Mouse (Mus musculus) MEL (cell line): ENCODE data around the gene Focad. TPM values are rescaled to one million over a fixed set of nuclear protein-coding genes. Genes with fewer than 3 reads are reported as not detected.

Experiments used
- DNase-seq: peaks from one replicate; pipeline ENCODE4 v3.0.0; 2011; ENCODE audit warnings: low read depth, low spot score
- H3K27ac ChIP-seq: 2 replicates; pipeline ENCODE4 v1.5.1; 2012; ENCODE audit warnings: low read depth, mild to moderate bottlenecking, control low read depth, low read length, moderate library complexity; ENCODE audit not compliant: control insufficient read depth
- H3K27me3 ChIP-seq, 2 experiments: fragments of 150-350 bp in 1 of 2; sonication (generic) in 1 of 2; 2 replicates each; pipeline ENCODE4 v1.6.1; 2012; ENCODE audit warnings: low read length in 2 of 2, mild to moderate bottlenecking in 2 of 2, improper control_type of control experiment in 1 of 2, moderate library complexity in 1 of 2; ENCODE audit not compliant: insufficient read depth in 2 of 2, control insufficient read depth in 1 of 2
- H3K36me3 ChIP-seq, 2 experiments: 2 replicates each; pipeline ENCODE4 v1.6.1; 2012 to 2014; ENCODE audit warnings: low read length in 2 of 2, improper control_type of control experiment in 1 of 2, inconsistent platforms in 1 of 2, mild to moderate bottlenecking in 1 of 2; ENCODE audit not compliant: insufficient read depth in 2 of 2, control insufficient read depth in 1 of 2
- H3K4me1 ChIP-seq, 2 experiments: fragments of 150-350 bp in 1 of 2; sonication (generic) in 1 of 2; 2 replicates each; pipeline ENCODE4 v1.6.1; 2012; ENCODE audit warnings: low read length in 2 of 2, improper control_type of control experiment in 1 of 2, mild to moderate bottlenecking in 1 of 2; ENCODE audit not compliant: insufficient read depth in 2 of 2, control insufficient read depth in 1 of 2
- H3K4me3 ChIP-seq, 2 experiments: fragments of 150-350 bp in 1 of 2; sonication (generic) in 1 of 2; 2 replicates each; pipeline ENCODE4 v1.5.1; 2012; ENCODE audit warnings: low read depth in 2 of 2, low read length in 2 of 2, mild to moderate bottlenecking in 2 of 2, moderate library complexity in 2 of 2, control low read depth in 1 of 2, improper control_type of control experiment in 1 of 2; ENCODE audit not compliant: control insufficient read depth in 1 of 2, insufficient read depth in 1 of 2
- H3K79me2 ChIP-seq: 2 replicates; pipeline ENCODE4 v1.6.1; 2012; ENCODE audit warnings: mild to moderate bottlenecking, low read length, moderate library complexity; ENCODE audit not compliant: control insufficient read depth, poor library complexity, insufficient read depth
- H3K9ac ChIP-seq: 2 replicates; pipeline ENCODE4 v1.6.1; 2012; ENCODE audit warnings: low read depth, mild to moderate bottlenecking, control low read depth, low read length, moderate library complexity; ENCODE audit not compliant: control insufficient read depth, poor library complexity, severe bottlenecking
- H3K9me3 ChIP-seq: fragments of 150-350 bp; sonication (generic); replicated peaks from 2 replicates; pipeline ENCODE4 v1.6.1; 2012; ENCODE audit warnings: mild to moderate bottlenecking, low read length, improper control_type of control experiment, moderate library complexity; ENCODE audit not compliant: insufficient read depth
- BHLHE40 ChIP-seq: IDR thresholded peaks from 2 replicates; pipeline ENCODE4 v1.6.1; 2012; ENCODE audit warnings: low read depth, mild to moderate bottlenecking, inconsistent platforms, low read length, improper control_type of control experiment, borderline replicate concordance
- CHD1 ChIP-seq: IDR thresholded peaks from 2 replicates; pipeline ENCODE4 v1.6.1; 2012; ENCODE audit warnings: low read depth, mild to moderate bottlenecking, inconsistent platforms, low read length, improper control_type of control experiment
- E2F4 ChIP-seq: IDR thresholded peaks from 2 replicates; pipeline ENCODE4 v1.6.1; 2011; ENCODE audit warnings: low read depth, low read length, improper control_type of control experiment, borderline replicate concordance
- ELF1 ChIP-seq: IDR thresholded peaks from 2 replicates; pipeline ENCODE4 v1.6.1; 2014; ENCODE audit warnings: low read depth, mild to moderate bottlenecking, inconsistent platforms, low read length, improper control_type of control experiment, moderate library complexity
- EP300 ChIP-seq, 2 experiments: IDR thresholded peaks; 2 replicates each; pipeline ENCODE4 v1.6.1; 2011; ENCODE audit warnings: improper control_type of control experiment in 2 of 2, low read length in 2 of 2, low read depth in 1 of 2, mild to moderate bottlenecking in 1 of 2
- GABPA ChIP-seq: IDR thresholded peaks from 2 replicates; pipeline ENCODE4 v1.6.1; 2012; ENCODE audit warnings: low read depth, mild to moderate bottlenecking, inconsistent platforms, low read length, improper control_type of control experiment, moderate library complexity
- JUND ChIP-seq: IDR thresholded peaks from 2 replicates; pipeline ENCODE4 v1.6.1; 2011; ENCODE audit warnings: low read depth, mild to moderate bottlenecking, improper control_type of control experiment, low read length
- MAFK ChIP-seq: IDR thresholded peaks from 2 replicates; pipeline ENCODE4 v1.6.1; 2011; ENCODE audit warnings: low read depth, mild to moderate bottlenecking, low read length, improper control_type of control experiment, borderline replicate concordance
- MAX ChIP-seq: IDR thresholded peaks from 2 replicates; pipeline ENCODE4 v1.6.1; 2011; ENCODE audit warnings: low read length, improper control_type of control experiment
- MAZ ChIP-seq: IDR thresholded peaks from 2 replicates; pipeline ENCODE4 v1.6.1; 2012; ENCODE audit warnings: low read depth, mild to moderate bottlenecking, inconsistent platforms, low read length, improper control_type of control experiment
- MEF2A ChIP-seq: IDR thresholded peaks from 2 replicates; pipeline ENCODE4 v1.6.1; 2014; ENCODE audit warnings: low read depth, mild to moderate bottlenecking, inconsistent platforms, low read length, improper control_type of control experiment; ENCODE audit not compliant: poor library complexity, insufficient replicate concordance, severe bottlenecking; ENCODE audit errors: extremely low read depth
- MXI1 ChIP-seq: IDR thresholded peaks from 2 replicates; pipeline ENCODE4 v1.6.1; 2011; ENCODE audit warnings: mild to moderate bottlenecking, low read depth, low read length, improper control_type of control experiment
- MYC ChIP-seq: IDR thresholded peaks from 2 replicates; pipeline ENCODE4 v1.6.1; 2011; ENCODE audit warnings: low read depth, mild to moderate bottlenecking, low read length, improper control_type of control experiment, moderate library complexity
- NRF1 ChIP-seq: IDR thresholded peaks from 2 replicates; pipeline ENCODE4 v1.6.1; 2014; ENCODE audit warnings: low read depth, mild to moderate bottlenecking, inconsistent platforms, low read length, improper control_type of control experiment, moderate library complexity; ENCODE audit not compliant: poor library complexity, insufficient read depth, severe bottlenecking
- POLR2AphosphoS2 ChIP-seq: IDR thresholded peaks from 2 replicates; pipeline ENCODE4 v1.6.1; 2011; ENCODE audit warnings: low read length, improper control_type of control experiment
- POLR2AphosphoS5 ChIP-seq: IDR thresholded peaks from 2 replicates; pipeline ENCODE4 v1.6.1; 2012; ENCODE audit warnings: low read depth, borderline replicate concordance, mild to moderate bottlenecking, inconsistent platforms, low read length, moderate library complexity, mixed read lengths
- RAD21 ChIP-seq: IDR thresholded peaks from 2 replicates; pipeline ENCODE4 v1.6.1; 2011; ENCODE audit warnings: mild to moderate bottlenecking, low read depth, low read length, improper control_type of control experiment
- RCOR1 ChIP-seq: IDR thresholded peaks from 2 replicates; pipeline ENCODE4 v1.6.1; 2012; ENCODE audit warnings: low read depth, mild to moderate bottlenecking, inconsistent platforms, low read length, improper control_type of control experiment
- SIN3A ChIP-seq: IDR thresholded peaks from 2 replicates; pipeline ENCODE4 v1.6.1; 2012; ENCODE audit warnings: low read length, improper control_type of control experiment, inconsistent platforms
- SMC3 ChIP-seq: IDR thresholded peaks from 2 replicates; pipeline ENCODE4 v1.6.1; 2011; ENCODE audit warnings: low read depth, low read length, improper control_type of control experiment
- TAL1 ChIP-seq: IDR thresholded peaks from 2 replicates; pipeline ENCODE4 v1.6.1; 2012; ENCODE audit warnings: mild to moderate bottlenecking, inconsistent platforms, low read length, moderate library complexity, mixed read lengths
- TBP ChIP-seq: IDR thresholded peaks from 2 replicates; pipeline ENCODE4 v1.8.0; 2011; ENCODE audit warnings: low read depth, low read length, improper control_type of control experiment
- USF1 ChIP-seq: IDR thresholded peaks from 2 replicates; pipeline ENCODE4 v1.6.1; 2014; ENCODE audit warnings: low read depth, mild to moderate bottlenecking, inconsistent platforms, low read length, improper control_type of control experiment, moderate library complexity
- USF2 ChIP-seq, 2 experiments: IDR thresholded peaks; 2 replicates each; pipeline ENCODE4 v1.6.1; 2011 to 2012; ENCODE audit warnings: improper control_type of control experiment in 2 of 2, low read length in 2 of 2, borderline replicate concordance in 1 of 2, inconsistent platforms in 1 of 2, low read depth in 1 of 2, mild to moderate bottlenecking in 1 of 2; ENCODE audit not compliant: insufficient read depth in 1 of 2
- ZC3H11A ChIP-seq: IDR thresholded peaks from 2 replicates; pipeline ENCODE4 v1.6.1; 2012; ENCODE audit warnings: low read depth, mild to moderate bottlenecking, inconsistent platforms, low read length, improper control_type of control experiment
- ZKSCAN1 ChIP-seq: IDR thresholded peaks from 2 replicates; pipeline ENCODE4 v1.6.1; 2012; ENCODE audit warnings: low read depth, mild to moderate bottlenecking, inconsistent platforms, low read length, improper control_type of control experiment, moderate library complexity
- ZNF384 ChIP-seq: IDR thresholded peaks from 2 replicates; pipeline ENCODE4 v1.6.1; 2012; ENCODE audit warnings: low read depth, mild to moderate bottlenecking, inconsistent platforms, low read length, improper control_type of control experiment
- polyA plus RNA-seq, 2 experiments: library from polyadenylated mRNA; stranded (reverse) in 1 of 2; unstranded in 1 of 2; fragments of >175 nt in 1 of 2; fragments of >200 nt in 1 of 2; gene quantifications; 2 replicates each; pipeline versions ENCODE4 v1.2.1 to v1.2.4; 2012; ENCODE audit warnings: low replicate concordance in 2 of 2, low read depth in 1 of 2; ENCODE audit not compliant: insufficient read length in 2 of 2, insufficient read depth in 1 of 2, missing spikeins in 1 of 2
- total RNA-seq: library from RNA; depleted of rRNA; stranded (reverse); fragments of 300-350 nt; gene quantifications from 2 replicates; pipeline ENCODE4 v1.2.3, GENCODE M21; 2012

Focad gene
- total and polyA plus RNA-seq, 3 experiments: 17.8 to 19.7 TPM; not detected in 1

DNA sequence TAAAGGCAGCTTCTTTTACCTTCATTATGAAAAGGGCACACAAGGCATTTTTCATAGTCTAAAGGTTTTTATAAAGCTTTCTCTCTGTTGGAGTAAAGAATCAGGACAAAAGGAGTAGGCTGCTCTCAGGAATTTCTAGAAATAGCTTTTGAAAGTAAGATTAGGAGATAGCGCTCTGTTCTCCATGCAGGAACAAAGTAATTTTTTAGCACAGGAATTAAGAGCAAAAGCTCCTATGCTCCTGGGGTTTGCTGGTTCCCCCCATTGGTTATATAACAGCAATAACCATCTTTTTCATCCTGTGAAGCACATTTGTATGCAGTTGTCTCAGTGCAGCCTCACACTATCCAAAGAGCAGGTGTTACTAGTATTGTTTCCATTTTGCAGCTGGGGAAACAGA, 170.1 kb downstream of the Focad start:
- Histone ChIP-seq H3K9ac (no peak overlapping the region), H3K4me3 (no peak overlapping the region)

DNA sequence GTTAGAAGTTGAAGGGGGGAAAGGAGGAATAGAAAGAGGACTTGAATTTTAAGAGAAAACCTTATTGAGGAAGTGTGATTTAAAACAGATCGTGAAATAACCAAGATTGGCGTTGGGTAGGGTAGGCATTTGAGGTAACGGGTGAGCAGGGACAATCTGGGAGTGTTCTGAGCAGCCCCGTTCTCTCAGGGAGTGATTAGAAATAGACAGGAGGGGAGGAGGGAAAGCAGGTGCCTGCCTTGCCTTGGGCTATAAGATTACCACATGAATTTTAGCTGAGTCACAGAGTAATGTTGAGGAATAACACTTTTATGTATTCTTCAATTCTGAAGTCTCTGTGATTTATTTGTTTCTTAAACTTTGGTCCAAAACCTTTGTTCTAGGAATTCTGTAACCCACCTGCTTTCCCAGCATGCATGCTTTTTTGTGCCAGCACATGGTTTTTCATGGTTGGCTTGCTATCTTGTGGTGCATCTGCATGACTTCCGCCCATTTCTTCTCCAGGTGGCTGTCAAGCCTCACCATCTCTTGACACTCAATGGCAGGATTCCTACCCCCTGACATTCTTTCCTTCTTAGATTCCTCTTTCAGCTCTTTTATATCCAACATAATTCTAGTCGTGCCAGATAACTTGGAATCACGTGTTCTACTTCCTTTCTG, 176.1 kb downstream of the Focad start:
- Histone ChIP-seq H3K4me3 (no peak overlapping the region), H3K27me3 (no peaks in the 10 kb centered on the region), H3K27ac (no peak overlapping the region), H3K36me3 (peaks cover 0 to 9% of the 10 kb centered on the region in 2 experiments; a peak in 2 of 4 replicates), H3K9me3 (no peaks in the 10 kb centered on the region), H3K79me2 (no peaks in the 10 kb centered on the region), H3K4me1 (peaks cover 0 to 4% of the 10 kb centered on the region in 2 experiments; a peak in 1 of 4 replicates), H3K9ac (no peak overlapping the region)
- peak; percentile 36 for DNase-seq
- TF ChIP-seq EP300 (IDR thresholded peaks at IDR 0.05; ENCODE audit: low read depth in 1 of 2, low read length in 2 of 2) (peak in 1 of 2 experiments; percentile 41; a peak in 1 of 4 replicates), POLR2AphosphoS5 (no peak), GABPA (no peak), RCOR1 (peak; percentile 8; the same call in 1 of the 2 replicates), MAFK (no peak), POLR2AphosphoS2 (no peak), MEF2A (no peak), MAZ (no peak), TAL1 (no peak), TBP (no peak), MXI1 (0 out of 2 replicates have a peak, but pooled peaks have one; percentile 36), USF1 (peak; percentile 66), SIN3A (no peak), CHD1 (no peak), MYC (peak; percentile 29; the same call in 1 of the 2 replicates), USF2 (IDR thresholded peaks at IDR 0.05; ENCODE audit: borderline replicate concordance in 1 of 2, insufficient read depth in 1 of 2, low read depth in 1 of 2, low read length in 2 of 2) (no peak), MAX (peak; percentile 49; the same call in 1 of the 2 replicates)

More for the DNA sequence above, 170.1 kb downstream of the Focad start:
- Histone ChIP-seq H3K9me3 (no peaks in the 10 kb centered on the region), H3K4me1 (peaks cover 0 to 5% of the 10 kb centered on the region in 2 experiments; a peak in 2 of 4 replicates), H3K79me2 (no peaks in the 10 kb centered on the region), H3K27ac (no peak overlapping the region), H3K36me3 (peaks cover 0 to 10% of the 10 kb centered on the region in 2 experiments; a peak in 2 of 4 replicates), H3K27me3 (no peaks in the 10 kb centered on the region)
- TF ChIP-seq MEF2A: no peak
- no peak for TF ChIP-seq ZNF384
- no peak for TF ChIP-seq MYC
- TF ChIP-seq POLR2AphosphoS5: no peak
- no peak for TF ChIP-seq GABPA
- no peak for TF ChIP-seq SMC3
- TF ChIP-seq USF1: no peak
- TF ChIP-seq MAFK: no peak
- TF ChIP-seq ZC3H11A: no peak
- TF ChIP-seq RAD21: no peak
- no peak for TF ChIP-seq ELF1
- no peak for TF ChIP-seq BHLHE40
- TF ChIP-seq NRF1: no peak
- no peak for TF ChIP-seq USF2 (IDR thresholded peaks at IDR 0.05; ENCODE audit: borderline replicate concordance in 1 of 2, insufficient read depth in 1 of 2, low read depth in 1 of 2, low read length in 2 of 2)
- TF ChIP-seq ZKSCAN1: no peak
- TF ChIP-seq JUND: no peak
- no peak for TF ChIP-seq E2F4
- DNase-seq: no peak
